Mouse (Mus musculus): ENCODE results near the gene Vav3. TPM values are rescaled to one million over a fixed set of nuclear protein-coding genes. Genes with fewer than 3 reads are reported as not detected.

Vav3 gene
- total and polyA plus RNA-seq, 3 experiments: 0.08 TPM; not detected in 2

DNA sequence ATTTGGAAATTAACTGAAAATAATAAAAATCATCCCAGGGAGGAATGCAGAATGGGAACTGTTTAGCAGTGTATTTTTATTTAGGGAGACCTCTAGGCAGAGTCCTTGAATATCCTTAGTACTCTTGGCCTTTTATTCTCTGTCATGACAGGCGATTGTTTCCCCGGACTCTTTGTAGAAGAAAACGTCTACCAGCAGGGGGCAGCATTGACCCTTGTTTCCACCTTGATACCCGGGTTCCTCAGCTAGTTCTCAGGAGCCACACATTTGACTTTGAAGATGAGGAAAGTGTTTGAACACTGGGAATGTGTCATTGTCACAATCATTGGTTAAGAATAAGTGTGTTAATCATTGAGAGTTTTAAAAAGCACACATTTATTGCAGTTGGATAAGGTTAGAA is 185.8 kb downstream of the Vav3 start:
- Histone ChIP-seq H3K27ac (ENCODE audit: insufficient read depth, low read depth) (no peak overlapping the region), H3K36me3 (replicated peaks in 1 of 2; ENCODE audit: control insufficient read depth in 1 of 2, insufficient read depth in 1 of 2, low read length in 1 of 2) (no peaks in the 10 kb centered on the region), H3K4me2 (ENCODE audit: insufficient read depth, low read depth, poor library complexity, severe bottlenecking) (no peak overlapping the region), H3K4me3 (replicated peaks in 1 of 3; ENCODE audit: low read depth in 2 of 3, low read length in 2 of 3, poor library complexity in 1 of 3) (no peak overlapping the region), H3K9ac (ENCODE audit: insufficient read depth, low read depth) (no peak overlapping the region), H3K9me3 (replicated peaks; ENCODE audit: low read length) (no peaks in the 10 kb centered on the region), H3K79me2 (replicated peaks; ENCODE audit: control insufficient read depth, extremely low read depth, insufficient read depth, poor library complexity, severe bottlenecking) (no peaks in the 10 kb centered on the region), H3K4me1 (ENCODE audit: control insufficient read depth in 1 of 2, insufficient read depth in 2 of 2) (peaks cover 2 to 3% of the 10 kb centered on the region in 2 experiments; a peak in 2 of 4 replicates), H3K27me3 (replicated peaks) (no peaks in the 10 kb centered on the region)
- DNase-seq (ENCODE audit: extremely low read depth): peak; percentile 85
- TF ChIP-seq RCOR1 (conservative IDR thresholded peaks at IDR 0.05; ENCODE audit: low read depth, low read length) (no peak), SMC3 (IDR thresholded peaks at IDR 0.05; ENCODE audit: low read depth, low read length) (peak; percentile 72), HCFC1 (IDR thresholded peaks at IDR 0.05; ENCODE audit: low read depth, low read length) (no peak), RAD21 (IDR thresholded peaks at IDR 0.05; ENCODE audit: low read depth, low read length) (peak; percentile 85), PAX5 (IDR thresholded peaks at IDR 0.05; ENCODE audit: low read length) (no peak), GABPA (IDR thresholded peaks at IDR 0.05; ENCODE audit: insufficient replicate concordance, low read depth, low read length) (no peak), CHD1 (IDR thresholded peaks at IDR 0.05; ENCODE audit: low read depth, low read length) (no peak), BHLHE40 (IDR thresholded peaks at IDR 0.05; ENCODE audit: low read depth, low read length) (no peak), IRF4 (IDR thresholded peaks at IDR 0.05; ENCODE audit: low read depth, low read length) (no peak), CTCF (conservative IDR thresholded peaks at IDR 0.05 in 1 of 2, IDR thresholded peaks at IDR 0.05 in 1 of 2; ENCODE audit: low read depth in 2 of 2, low read length in 2 of 2) (peak; percentile 51 to 75)
- in situ Hi-C loops (cut with MboI; ENCODE audit: low pct_ligation_motif_present, low pct_unique_long_range_greater_than_20kb, low sequenced_read_pairs) (no loop called here), dilution Hi-C loops (cut with MboI; ENCODE audit: extremely low pct_ligation_motif_present, extremely low pct_unique_long_range_greater_than_20kb, low sequenced_read_pairs) (no loop called here)

DNA sequence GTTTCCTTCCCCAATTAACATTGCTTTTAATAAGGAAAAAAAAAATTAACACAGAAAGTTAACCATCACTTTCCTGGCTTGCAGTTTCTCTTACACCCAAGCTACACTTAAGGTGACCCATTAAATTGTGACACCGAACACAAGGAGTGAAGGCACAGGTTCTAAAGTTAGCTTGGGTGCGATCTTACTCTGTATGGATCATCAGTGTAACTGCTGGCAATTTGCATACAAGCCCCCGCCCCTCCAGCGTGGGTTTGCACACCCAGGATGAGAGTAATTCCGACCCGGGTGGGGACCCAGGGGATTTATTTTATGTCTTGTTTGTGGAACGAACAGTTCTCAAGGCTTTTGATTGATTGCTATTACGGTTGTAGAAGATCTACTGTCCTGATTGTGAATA is 186.2 kb downstream of the Vav3 start:
- peak; percentile 10 for DNase-seq (ENCODE audit: extremely low read depth)
- no peak overlapping the region for H3K27ac ChIP-seq (ENCODE audit: insufficient read depth, low read depth)
- peaks cover 2 to 3% of the 10 kb centered on the region in 2 experiments; a peak in 2 of 4 replicates for H3K4me1 ChIP-seq (ENCODE audit: control insufficient read depth in 1 of 2, insufficient read depth in 2 of 2)
- H3K27me3 ChIP-seq (replicated peaks): no peaks in the 10 kb centered on the region
- H3K9ac ChIP-seq (ENCODE audit: insufficient read depth, low read depth): no peak overlapping the region
- in situ Hi-C loops (cut with MboI; ENCODE audit: low pct_ligation_motif_present, low pct_unique_long_range_greater_than_20kb, low sequenced_read_pairs): no loop called here
- no peaks in the 10 kb centered on the region for H3K79me2 ChIP-seq (replicated peaks; ENCODE audit: control insufficient read depth, extremely low read depth, insufficient read depth, poor library complexity, severe bottlenecking)
- dilution Hi-C loops (cut with MboI; ENCODE audit: extremely low pct_ligation_motif_present, extremely low pct_unique_long_range_greater_than_20kb, low sequenced_read_pairs): no loop called here
- TF ChIP-seq TCF12 (IDR thresholded peaks at IDR 0.05; ENCODE audit: low read depth, low read length) (no peak), JUND (conservative IDR thresholded peaks at IDR 0.05; ENCODE audit: low read depth, low read length) (no peak), MAFK (IDR thresholded peaks at IDR 0.05; ENCODE audit: insufficient replicate concordance, low read length) (no peak), MXI1 (IDR thresholded peaks at IDR 0.05; ENCODE audit: low read depth, low read length) (no peak), EP300 (IDR thresholded peaks at IDR 0.05; ENCODE audit: low read length) (no peak), UBTF (IDR thresholded peaks at IDR 0.05; ENCODE audit: low read depth, low read length) (no peak), MYC (IDR thresholded peaks at IDR 0.05; ENCODE audit: low read depth, low read length) (no peak), MAZ (IDR thresholded peaks at IDR 0.05; ENCODE audit: low read depth, low read length) (no peak), ZMIZ1 (IDR thresholded peaks at IDR 0.05; ENCODE audit: low read depth, low read length) (no peak), NRF1 (IDR thresholded peaks at IDR 0.05; ENCODE audit: low read depth, low read length) (no peak), ZC3H11A (IDR thresholded peaks at IDR 0.05; ENCODE audit: low read depth, low read length) (no peak), POLR2A (IDR thresholded peaks at IDR 0.05; ENCODE audit: low read depth, low read length) (no peak), IRF4 (IDR thresholded peaks at IDR 0.05; ENCODE audit: low read depth, low read length) (no peak), BHLHE40 (IDR thresholded peaks at IDR 0.05; ENCODE audit: low read depth, low read length) (no peak)
- no peaks in the 10 kb centered on the region for H3K36me3 ChIP-seq (replicated peaks in 1 of 2; ENCODE audit: control insufficient read depth in 1 of 2, insufficient read depth in 1 of 2, low read length in 1 of 2)
- no peaks in the 10 kb centered on the region for H3K9me3 ChIP-seq (replicated peaks; ENCODE audit: low read length)
- H3K4me2 ChIP-seq (ENCODE audit: insufficient read depth, low read depth, poor library complexity, severe bottlenecking): peak overlapping the region; percentile 55; the same call in 1 of the 2 replicates
- H3K4me3 ChIP-seq (replicated peaks in 1 of 3; ENCODE audit: low read depth in 2 of 3, low read length in 2 of 3, poor library complexity in 1 of 3): no peak overlapping the region
